In genomic region chr3:135565306-135565705, GRCm38 (mm10) we compare ENCODE assay signal across 25 mouse cellular contexts.
DNase-seq lines count a peak whose midpoint lies in the region; ATAC-seq and TF ChIP-seq lines count a peak whose summit lies in the region.
"Had no signal": no experiment of that assay in that cellular context is flagged by ENCODE, and none has a peak within 500 bp of the region (broad histone marks: within the 10 kb centered on the region; RNA-seq: fewer than 3 reads in every experiment).

No protein-coding gene starts in this region.

- peak; percentile 21 for DNase-seq in lung, postnatal 25 days (ENCODE audit: low spot score)
- no peak for DNase-seq in lung, adult 18-20 months
- DNase-seq in B cell, adult 2 months = peak; percentile 48 to 58
- peak; percentile 36 to 40 for DNase-seq in natural killer cell, adult 2 months (ENCODE audit: low spot score in 2 of 2)
- DNase-seq in gastrocnemius, adult 2 months = no peak
- DNase-seq in embryo, embryonic 11 days = no peak
- no peak for DNase-seq in frontal cortex, postnatal 10 days (ENCODE audit: low spot score in 2 of 2)
- DNase-seq: cerebellum, adult 11 months; cerebellum, postnatal 10 days; gastrocnemius, postnatal 14 days; heart, adult 2 months; kidney, adult 2 months; kidney, postnatal 14 days; lung, adult 2 months; lung, postnatal 14 days; midbrain, embryonic 14.5 days; right cerebral cortex, adult 18-20 months; thymus, adult 18-20 months had no signal

- TF ChIP-seq CTCF in gastrocnemius, adult 2 months (IDR thresholded peaks at IDR 0.05) = no peak

- ATAC-seq in hematopoietic stem cell, adult 5-6 weeks (replicated peaks in 1 of 2; ENCODE audit: insufficient read depth in 1 of 2, low FRiP score in 2 of 2, low TSS enrichment in 1 of 2, low read depth in 1 of 2, poor library complexity in 2 of 2, severe bottlenecking in 2 of 2) = peak; percentile 77 to 90

- intact Hi-C loops in gastrocnemius, adult 2 months (cut with DNase I) = no loop called here

- no peak overlapping the region for H3K4me3 ChIP-seq in gastrocnemius, adult 2 months
- H3K4me3 ChIP-seq: embryonic facial prominence, embryonic 13.5 days; erythroblast, embryonic 14.5 days; forebrain, embryonic 12.5 days; heart, adult 2 months; hindbrain, embryonic 13.5 days; neural tube, embryonic 13.5 days; stomach, embryonic 15.5 days had no signal

- H3K27ac ChIP-seq in gastrocnemius, adult 2 months = no peak overlapping the region
- H3K27ac ChIP-seq: embryonic facial prominence, embryonic 13.5 days; forebrain, embryonic 12.5 days; heart, adult 2 months; hindbrain, embryonic 13.5 days; neural tube, embryonic 13.5 days; stomach, embryonic 15.5 days had no signal

Comparison
In these comparisons a context has a peak if more than half of its experiments do, and no peak if none do; other contexts are left out.
1. DNase-seq: peak in lung, postnatal 25 days (single experiment), B cell, adult 2 months (2 of 2) and natural killer cell, adult 2 months (2 of 2); none in lung, adult 18-20 months (0 of 2), gastrocnemius, adult 2 months (single experiment), embryo, embryonic 11 days (single experiment) and frontal cortex, postnatal 10 days (0 of 2).